Mouse (Mus musculus) lung, postnatal 14 days (tissue): ENCODE measurements at regions not wholly inside any gene's neighbourhood (a gene's known extent, or its start where the extent isn't known, plus 50 kb on each side); places are given as distances from the start of the nearest gene placed in this dataset.

ENCODE experiments used
- DNase-seq: peaks from one replicate; pipeline ENCODE4 v3.0.0; 2021

GRCm38 (mm10) chr1:35435721-35436120, 585.9 kb downstream of the Plekhb2 start:
- DNase-seq: no peak

- no peak for DNase-seq
Observed at GRCm38 (mm10) chr1:35447345-35447744, 597.6 kb downstream of the Plekhb2 start.

- no peak for DNase-seq
Observed at GRCm38 (mm10) chr1:35452441-35453107, 602.8 kb downstream of the Plekhb2 start.

- no peak for DNase-seq
Observed at GRCm38 (mm10) chr1:35457591-35457990, 607.8 kb downstream of the Plekhb2 start.

- no peak for DNase-seq
Observed at GRCm38 (mm10) chr1:35465081-35465480, 603.1 kb upstream of the Hs6st1 start.

- DNase-seq: no peak
Observed at GRCm38 (mm10) chr1:35469185-35469753, 598.9 kb upstream of the Hs6st1 start.

GRCm38 (mm10) chr1:35478262-35478661, 589.9 kb upstream of the Hs6st1 start:
- no peak for DNase-seq

- no peak for DNase-seq
Observed at GRCm38 (mm10) chr1:35495963-35496362, 572.2 kb upstream of the Hs6st1 start.

GRCm38 (mm10) chr1:35522951-35523350, 545.2 kb upstream of the Hs6st1 start:
- DNase-seq: no peak

GRCm38 (mm10) chr1:35523790-35524362, 544.3 kb upstream of the Hs6st1 start:
- DNase-seq: no peak

- no peak for DNase-seq
Observed at GRCm38 (mm10) chr1:35524788-35525187, 543.4 kb upstream of the Hs6st1 start.

GRCm38 (mm10) chr1:35527750-35528476, 540.3 kb upstream of the Hs6st1 start:
- no peak for DNase-seq

- no peak for DNase-seq
Observed at GRCm38 (mm10) chr1:35535470-35535869, 532.7 kb upstream of the Hs6st1 start.

GRCm38 (mm10) chr1:35536276-35536675, 531.9 kb upstream of the Hs6st1 start:
- DNase-seq: no peak

GRCm38 (mm10) chr1:35548845-35549244, 519.4 kb upstream of the Hs6st1 start:
- DNase-seq: no peak

- DNase-seq: no peak
Observed at GRCm38 (mm10) chr1:35551503-35551902, 516.7 kb upstream of the Hs6st1 start.

- DNase-seq: no peak
Observed at GRCm38 (mm10) chr1:35562786-35563185, 505.4 kb upstream of the Hs6st1 start.

GRCm38 (mm10) chr1:35575203-35575602, 493.0 kb upstream of the Hs6st1 start:
- peak; percentile 4 for DNase-seq

- DNase-seq: no peak
Observed at GRCm38 (mm10) chr1:35579392-35579791, 488.8 kb upstream of the Hs6st1 start.

- no peak for DNase-seq
Observed at GRCm38 (mm10) chr1:35579992-35580391, 488.2 kb upstream of the Hs6st1 start.

- DNase-seq: no peak
Observed at GRCm38 (mm10) chr1:35580474-35580873, 487.7 kb upstream of the Hs6st1 start.

GRCm38 (mm10) chr1:35587900-35588299, 480.3 kb upstream of the Hs6st1 start:
- no peak for DNase-seq

GRCm38 (mm10) chr1:35588939-35589338, 479.3 kb upstream of the Hs6st1 start:
- DNase-seq: no peak

- DNase-seq: no peak
Observed at GRCm38 (mm10) chr1:35600847-35601246, 467.4 kb upstream of the Hs6st1 start.
